Mouse (Mus musculus): ENCODE data around the gene Rtkn.

GRCm38 (mm10) chr6:83086121-83087035 is 48.9 kb upstream of the Rtkn start, which contains the start of gene Lbx2:
- TF ChIP-seq FLI1 (IDR thresholded peaks at IDR 0.05; ENCODE audit: low read length) (no peak), GATA1 (IDR thresholded peaks at IDR 0.05; ENCODE audit: borderline replicate concordance, low read length) (no peak)

All from megakaryocyte, embryonic 14.5 days (primary cell).